Mouse (Mus musculus) erythroblast, embryonic 14.5 days (primary cell): ENCODE measurements around the gene Rrp12. TPM values are rescaled to one million over a fixed set of nuclear protein-coding genes. Genes with fewer than 3 reads are reported as not detected.

Source experiments
- H3K27me3 ChIP-seq: 2 replicates; pipeline ENCODE4 v1.6.1; 2012; ENCODE audit warnings: inconsistent platforms; ENCODE audit not compliant: control insufficient read depth
- H3K36me3 ChIP-seq: 2 replicates; pipeline ENCODE4 v1.6.1; 2012; ENCODE audit warnings: mild to moderate bottlenecking, inconsistent platforms; ENCODE audit not compliant: control insufficient read depth
- H3K4me1 ChIP-seq: 2 replicates; pipeline ENCODE4 v1.6.1; 2012; ENCODE audit warnings: inconsistent platforms; ENCODE audit not compliant: control insufficient read depth
- H3K4me3 ChIP-seq: replicated peaks from 2 replicates; pipeline ENCODE3; 2012; ENCODE audit warnings: moderate library complexity, mild to moderate bottlenecking, inconsistent platforms
- H3K9me3 ChIP-seq: 2 replicates; pipeline ENCODE4 v1.6.1; 2012; ENCODE audit warnings: low read length, inconsistent platforms, mixed read lengths; ENCODE audit not compliant: control insufficient read depth
- GATA1 ChIP-seq: IDR thresholded peaks from 2 replicates; pipeline ENCODE4 v1.6.1; 2012; ENCODE audit warnings: low read length, inconsistent platforms, mixed read lengths
- TAL1 ChIP-seq: IDR thresholded peaks from 3 replicates; pipeline ENCODE4 v1.6.1; 2012; ENCODE audit warnings: low read length, inconsistent platforms, mixed read lengths
- polyA plus RNA-seq: library from polyadenylated mRNA; stranded (reverse); fragments of >175 nt; gene quantifications from 2 replicates; pipeline ENCODE4 v1.2.3, GENCODE M21; 2012

Rrp12 gene
- polyA plus RNA-seq, 1 experiment: 1.1 TPM

- Histone ChIP-seq H3K4me1 (peaks cover 64% of the 10 kb centered on the region), H3K36me3 (no peaks in the 10 kb centered on the region), H3K4me3 (peak overlapping the region; percentile 39), H3K27me3 (no peaks in the 10 kb centered on the region), H3K9me3 (no peaks in the 10 kb centered on the region)
- no peak for TF ChIP-seq TAL1
- no peak for TF ChIP-seq GATA1
Measured at GRCm38 (mm10) chr19:41907079-41907760, 11.2 kb upstream of the Rrp12 start.

DNA sequence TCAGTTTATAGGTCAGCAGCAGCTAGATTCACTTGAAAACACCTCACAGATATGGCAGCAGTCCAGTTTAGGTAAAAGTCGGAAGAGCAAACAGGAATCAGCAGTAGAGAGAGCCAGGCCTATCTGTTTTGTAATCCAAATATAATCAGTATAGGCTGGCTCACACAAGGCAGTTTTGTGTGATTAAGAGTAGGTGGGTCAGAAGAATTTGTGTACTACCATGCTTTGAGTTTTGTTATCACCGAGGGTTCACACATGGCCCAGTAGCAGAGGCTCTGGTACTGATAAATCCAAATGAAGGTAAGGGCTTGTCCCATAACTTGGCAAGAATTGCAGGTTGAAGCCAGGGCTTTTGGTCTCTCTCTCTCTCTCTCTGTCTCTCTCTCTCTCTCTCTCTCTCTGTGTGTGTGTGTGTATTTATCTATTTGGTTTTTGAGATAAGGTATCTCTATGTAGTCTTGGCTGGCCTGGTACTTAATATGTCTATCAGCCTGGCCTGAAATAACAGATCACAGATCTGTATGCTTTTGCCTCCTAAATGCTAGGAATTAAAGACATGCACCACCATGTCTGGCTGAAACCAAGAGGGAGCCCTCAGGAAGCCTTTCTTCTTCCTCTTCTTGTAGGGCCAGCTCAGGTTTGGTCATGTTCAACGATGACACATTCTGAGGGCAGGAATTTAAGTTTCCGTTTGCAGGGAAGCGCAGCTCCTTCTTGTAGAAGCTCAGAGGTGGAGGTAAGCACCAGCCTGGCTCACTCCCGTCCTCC is 10.5 kb upstream of the Rrp12 start:
- Histone ChIP-seq H3K4me1 (peaks cover 64% of the 10 kb centered on the region), H3K4me3 (peak overlapping the region; percentile 39), H3K36me3 (no peaks in the 10 kb centered on the region), H3K27me3 (no peaks in the 10 kb centered on the region), H3K9me3 (no peaks in the 10 kb centered on the region)
- TF ChIP-seq GATA1: no peak
- no peak for TF ChIP-seq TAL1

DNA sequence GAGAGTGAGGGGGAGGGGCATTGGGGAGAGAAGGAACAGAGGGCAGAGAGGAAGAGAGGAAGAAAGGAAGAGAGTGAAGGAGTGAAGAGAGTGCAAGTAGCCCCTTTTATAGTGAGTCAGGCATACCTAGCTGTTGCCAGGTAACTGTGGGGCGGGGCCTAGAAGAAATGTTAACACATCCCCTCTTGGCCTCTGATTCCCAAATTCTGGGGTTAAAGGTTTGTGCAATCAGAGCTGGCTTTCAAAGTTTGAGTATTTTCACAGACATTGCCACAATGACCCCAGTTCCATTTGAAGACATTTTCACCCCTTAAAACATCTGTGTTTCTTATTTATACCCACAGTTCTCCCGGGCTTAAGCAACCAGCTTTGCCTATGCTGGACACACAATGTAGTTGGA is 9.3 kb upstream of the Rrp12 start:
- H3K36me3 ChIP-seq: no peaks in the 10 kb centered on the region
- H3K9me3 ChIP-seq: no peaks in the 10 kb centered on the region
- peaks cover 59% of the 10 kb centered on the region for H3K4me1 ChIP-seq
- no peak overlapping the region for H3K4me3 ChIP-seq
- no peaks in the 10 kb centered on the region for H3K27me3 ChIP-seq
- TF ChIP-seq TAL1 (no peak), GATA1 (no peak)

- no peak overlapping the region for H3K4me3 ChIP-seq
- peaks cover 58% of the 10 kb centered on the region for H3K4me1 ChIP-seq
- no peak for TF ChIP-seq GATA1
- TF ChIP-seq TAL1: no peak
- no peaks in the 10 kb centered on the region for H3K9me3 ChIP-seq
- H3K27me3 ChIP-seq: no peaks in the 10 kb centered on the region
- H3K36me3 ChIP-seq: no peaks in the 10 kb centered on the region
Measured at GRCm38 (mm10) chr19:41902848-41903593, 7.0 kb upstream of the Rrp12 start.

DNA sequence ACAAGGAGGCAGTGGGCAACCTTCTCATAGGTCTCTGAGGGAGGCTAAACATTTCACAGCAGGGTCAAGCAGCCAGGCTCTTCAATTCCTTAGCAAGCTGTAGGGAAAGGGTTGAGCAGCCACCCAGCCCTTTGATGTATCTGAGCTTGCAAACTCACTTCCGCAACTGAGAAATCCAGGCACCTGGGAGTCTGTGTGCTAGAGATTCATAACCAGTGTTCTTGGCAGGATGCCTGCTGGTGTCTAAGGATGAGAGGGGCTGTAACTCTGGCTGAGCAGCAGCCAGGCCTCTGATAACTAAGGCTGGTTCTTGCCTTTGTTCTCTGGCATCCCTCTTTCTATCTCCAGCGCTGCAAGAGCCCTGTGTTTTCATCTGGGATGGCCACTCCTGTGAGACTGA is 5.7 kb upstream of the Rrp12 start:
- Histone ChIP-seq H3K36me3 (no peaks in the 10 kb centered on the region), H3K27me3 (no peaks in the 10 kb centered on the region), H3K9me3 (no peaks in the 10 kb centered on the region), H3K4me3 (no peak overlapping the region), H3K4me1 (peaks cover 51% of the 10 kb centered on the region)
- TF ChIP-seq TAL1: no peak
- TF ChIP-seq GATA1: no peak

DNA sequence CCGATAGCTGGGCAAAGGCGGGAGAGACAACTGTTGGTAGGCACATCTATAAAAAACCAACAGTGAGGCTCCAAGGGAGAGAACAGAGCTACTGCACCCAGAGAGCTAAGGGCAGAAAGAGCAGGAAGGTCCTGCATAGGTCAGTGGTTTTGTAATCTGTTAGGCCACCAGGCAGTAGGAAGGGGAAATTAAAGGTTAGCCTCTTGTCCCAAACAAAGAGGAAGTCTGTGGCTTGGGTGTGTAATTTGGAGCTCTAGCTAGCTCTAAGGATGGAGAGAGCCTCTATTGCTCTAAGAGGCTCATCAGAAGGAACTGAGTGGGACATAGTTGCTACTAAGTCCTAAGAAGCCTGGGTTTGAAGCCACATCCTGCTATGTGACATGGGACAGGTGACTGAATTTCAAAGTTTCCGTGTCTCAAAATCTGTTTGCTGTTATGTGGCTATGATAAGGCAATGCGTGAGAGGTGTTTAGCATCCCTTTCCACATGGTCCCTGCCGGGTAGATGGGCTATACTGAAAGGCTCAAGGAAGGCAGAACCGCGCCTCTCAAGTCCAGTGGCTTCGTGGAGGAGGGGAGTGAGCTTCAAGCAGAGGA is 4.6 kb upstream of the Rrp12 start:
- peaks cover 48% of the 10 kb centered on the region for H3K4me1 ChIP-seq
- no peak for TF ChIP-seq TAL1
- no peak for TF ChIP-seq GATA1
- no peak overlapping the region for H3K4me3 ChIP-seq
- H3K27me3 ChIP-seq: no peaks in the 10 kb centered on the region
- no peaks in the 10 kb centered on the region for H3K36me3 ChIP-seq
- H3K9me3 ChIP-seq: no peaks in the 10 kb centered on the region

DNA sequence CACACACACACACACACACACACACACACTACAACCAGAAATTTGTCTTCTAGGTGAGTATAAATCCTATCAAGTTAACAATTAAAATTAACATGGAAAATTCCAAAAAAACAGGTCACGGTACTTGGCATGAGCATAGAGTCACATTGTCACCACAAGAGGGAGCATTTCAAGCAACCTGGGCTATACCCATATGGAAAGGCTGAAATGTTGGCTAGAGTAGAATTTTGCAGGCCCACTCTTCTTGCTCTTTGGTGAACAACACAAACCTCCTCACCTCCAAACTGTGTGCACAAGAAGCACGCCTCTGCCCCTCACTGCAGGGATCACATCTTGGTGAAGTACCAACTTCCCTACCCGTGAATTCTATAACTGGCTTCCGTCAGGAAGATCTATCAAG is 2.9 kb upstream of the Rrp12 start:
- Histone ChIP-seq H3K4me1 (peaks cover 51% of the 10 kb centered on the region), H3K36me3 (no peaks in the 10 kb centered on the region), H3K27me3 (no peaks in the 10 kb centered on the region), H3K9me3 (no peaks in the 10 kb centered on the region), H3K4me3 (no peak overlapping the region)
- TF ChIP-seq GATA1 (no peak), TAL1 (no peak)

DNA sequence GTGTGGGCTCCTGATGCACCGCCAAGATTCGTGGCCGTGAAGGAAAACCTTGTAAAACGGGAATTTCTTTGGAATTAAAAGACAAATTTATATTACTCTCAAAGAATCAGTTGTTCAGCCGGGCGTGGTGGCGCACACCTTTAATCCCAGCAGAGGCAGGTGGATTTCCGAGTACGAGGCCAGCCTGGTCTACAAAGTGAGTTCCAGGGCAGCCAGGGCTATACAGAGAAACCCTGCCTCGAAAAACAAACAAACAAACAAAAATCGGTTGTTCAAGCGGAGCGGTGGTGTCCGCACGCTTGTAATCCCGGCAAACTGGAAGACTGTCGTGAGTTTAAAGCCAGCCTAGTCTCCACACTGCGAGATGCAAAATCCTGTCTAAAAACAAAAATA is 342 bp upstream of the Rrp12 start:
- H3K27me3 ChIP-seq: no peaks in the 10 kb centered on the region
- H3K4me3 ChIP-seq: peak overlapping the region; percentile 74
- no peaks in the 10 kb centered on the region for H3K9me3 ChIP-seq
- peaks cover 16% of the 10 kb centered on the region for H3K36me3 ChIP-seq
- peaks cover 57% of the 10 kb centered on the region for H3K4me1 ChIP-seq
- no peak for TF ChIP-seq TAL1
- no peak for TF ChIP-seq GATA1

- peaks cover 28% of the 10 kb centered on the region for H3K36me3 ChIP-seq
- no peaks in the 10 kb centered on the region for H3K27me3 ChIP-seq
- peaks cover 65% of the 10 kb centered on the region for H3K4me1 ChIP-seq
- peak overlapping the region; percentile 74 for H3K4me3 ChIP-seq
- no peak for TF ChIP-seq TAL1
- TF ChIP-seq GATA1: no peak
- no peaks in the 10 kb centered on the region for H3K9me3 ChIP-seq
Measured at GRCm38 (mm10) chr19:41894959-41895358, 1.0 kb downstream of the Rrp12 start.
